Mouse (Mus musculus): Measurements from ENCODE around the gene Corin. TPM values are rescaled to one million over a fixed set of nuclear protein-coding genes. Genes with fewer than 3 reads are reported as not detected.
A peak's percentile ranks its signal among the peaks of the same experiment; 100 is the strongest.

The Corin gene
- polyA plus RNA-seq, 1 experiment from 2014 or later, result 1.1 TPM

- no peak for ATAC-seq (ENCODE audit: insufficient read depth, low FRiP score, low read depth)
- Histone ChIP-seq H3K27me3 (replicated peaks) (no peaks in the 10 kb centered on the region), H3K27ac (no peak overlapping the region), H3K4me1 (no peaks in the 10 kb centered on the region), H3K4me3 (replicated peaks) (no peak overlapping the region), H3K4me2 (no peak overlapping the region), H3K9me3 (no peaks in the 10 kb centered on the region), H3K36me3 (no peaks in the 10 kb centered on the region), H3K9ac (no peak overlapping the region)
- WGBS, result 64% methylated on average over 4 of the region's 4 CpGs
Measured at GRCm38 (mm10) chr5:72365801-72366200, 138.5 kb downstream of the Corin start.

GRCm38 (mm10) chr5:72363838-72364237, 140.4 kb downstream of the Corin start:
- WGBS, result 57% methylated on average over 3 of the region's 3 CpGs
- Histone ChIP-seq H3K4me2 (no peak overlapping the region), H3K27ac (no peak overlapping the region), H3K4me1 (no peaks in the 10 kb centered on the region), H3K4me3 (replicated peaks) (no peak overlapping the region), H3K9ac (no peak overlapping the region), H3K9me3 (no peaks in the 10 kb centered on the region), H3K27me3 (replicated peaks) (no peaks in the 10 kb centered on the region), H3K36me3 (no peaks in the 10 kb centered on the region)
- no peak for ATAC-seq (ENCODE audit: insufficient read depth, low FRiP score, low read depth)

GRCm38 (mm10) chr5:72353746-72354145, 150.5 kb downstream of the Corin start:
- Histone ChIP-seq H3K27ac (no peak overlapping the region), H3K36me3 (no peaks in the 10 kb centered on the region), H3K4me2 (no peak overlapping the region), H3K4me1 (no peaks in the 10 kb centered on the region), H3K27me3 (replicated peaks) (no peaks in the 10 kb centered on the region), H3K9ac (no peak overlapping the region), H3K4me3 (replicated peaks) (no peak overlapping the region), H3K9me3 (no peaks in the 10 kb centered on the region)
- no peak for ATAC-seq (ENCODE audit: insufficient read depth, low FRiP score, low read depth)
- WGBS, result 75% methylated on average over 4 of the region's 4 CpGs

GRCm38 (mm10) chr5:72350081-72350758, 154.1 kb downstream of the Corin start:
- no peaks in the 10 kb centered on the region for H3K4me1 ChIP-seq
- H3K9me3 ChIP-seq, result no peaks in the 10 kb centered on the region
- H3K27ac ChIP-seq, result no peak overlapping the region
- WGBS, result 33% methylated on average over 5 of the region's 5 CpGs
- H3K9ac ChIP-seq, result no peak overlapping the region
- no peak overlapping the region for H3K4me2 ChIP-seq
- no peaks in the 10 kb centered on the region for H3K27me3 ChIP-seq (replicated peaks)
- peak; percentile 82 for ATAC-seq (ENCODE audit: insufficient read depth, low FRiP score, low read depth)
- no peaks in the 10 kb centered on the region for H3K36me3 ChIP-seq
- H3K4me3 ChIP-seq (replicated peaks), result no peak overlapping the region

GRCm38 (mm10) chr5:72348591-72348990, 155.7 kb downstream of the Corin start:
- H3K9me3 ChIP-seq, result no peaks in the 10 kb centered on the region
- H3K36me3 ChIP-seq, result no peaks in the 10 kb centered on the region
- H3K4me2 ChIP-seq, result no peak overlapping the region
- no peak overlapping the region for H3K4me3 ChIP-seq (replicated peaks)
- 59% methylated on average over 2 of the region's 2 CpGs for WGBS
- ATAC-seq (ENCODE audit: insufficient read depth, low FRiP score, low read depth), result no peak
- no peak overlapping the region for H3K9ac ChIP-seq
- H3K4me1 ChIP-seq, result no peaks in the 10 kb centered on the region
- H3K27ac ChIP-seq, result no peak overlapping the region
- no peaks in the 10 kb centered on the region for H3K27me3 ChIP-seq (replicated peaks)

- whole genome bisulfite sequencing, result 71% methylated on average over 5 of the region's 5 CpGs
Measured at GRCm38 (mm10) chr5:72335873-72336272, 168.4 kb downstream of the Corin start.

GRCm38 (mm10) chr5:72332901-72333300, 171.4 kb downstream of the Corin start:
- H3K9ac ChIP-seq, result no peak overlapping the region
- no peaks in the 10 kb centered on the region for H3K36me3 ChIP-seq
- no peak overlapping the region for H3K4me2 ChIP-seq
- no peak for ATAC-seq (ENCODE audit: insufficient read depth, low FRiP score, low read depth)
- no peaks in the 10 kb centered on the region for H3K9me3 ChIP-seq
- no peaks in the 10 kb centered on the region for H3K27me3 ChIP-seq (replicated peaks)
- H3K4me3 ChIP-seq (replicated peaks), result no peak overlapping the region
- 73% methylated on average over 10 of the region's 10 CpGs for WGBS
- no peaks in the 10 kb centered on the region for H3K4me1 ChIP-seq
- no peak overlapping the region for H3K27ac ChIP-seq

More at GRCm38 (mm10) chr5:72335873-72336272, 168.4 kb downstream of the Corin start:
- no peak overlapping the region for H3K9ac ChIP-seq
- H3K4me3 ChIP-seq (replicated peaks), result no peak overlapping the region
- no peaks in the 10 kb centered on the region for H3K27me3 ChIP-seq (replicated peaks)
- H3K4me1 ChIP-seq, result no peaks in the 10 kb centered on the region
- no peaks in the 10 kb centered on the region for H3K9me3 ChIP-seq
- no peak overlapping the region for H3K4me2 ChIP-seq
- no peak for ATAC-seq (ENCODE audit: insufficient read depth, low FRiP score, low read depth)
- no peaks in the 10 kb centered on the region for H3K36me3 ChIP-seq
- H3K27ac ChIP-seq, result no peak overlapping the region

GRCm38 (mm10) chr5:72331217-72331616, 173.1 kb downstream of the Corin start:
- Histone ChIP-seq H3K9me3 (no peaks in the 10 kb centered on the region), H3K9ac (no peak overlapping the region), H3K4me1 (no peaks in the 10 kb centered on the region), H3K4me3 (replicated peaks) (no peak overlapping the region), H3K27me3 (replicated peaks) (no peaks in the 10 kb centered on the region), H3K4me2 (no peak overlapping the region), H3K27ac (no peak overlapping the region), H3K36me3 (no peaks in the 10 kb centered on the region)
- no peak for ATAC-seq (ENCODE audit: insufficient read depth, low FRiP score, low read depth)
- 53% methylated on average over 2 of the region's 2 CpGs for WGBS

- no peaks in the 10 kb centered on the region for H3K9me3 ChIP-seq
- H3K27me3 ChIP-seq (replicated peaks), result no peaks in the 10 kb centered on the region
- H3K4me3 ChIP-seq (replicated peaks), result no peak overlapping the region
- H3K36me3 ChIP-seq, result no peaks in the 10 kb centered on the region
- no peaks in the 10 kb centered on the region for H3K4me1 ChIP-seq
- 60% methylated on average over 11 of the region's 11 CpGs for WGBS
- no peak overlapping the region for H3K9ac ChIP-seq
- H3K4me2 ChIP-seq, result no peak overlapping the region
- no peak overlapping the region for H3K27ac ChIP-seq
- no peak for ATAC-seq (ENCODE audit: insufficient read depth, low FRiP score, low read depth)
Measured at GRCm38 (mm10) chr5:72330648-72331047, 173.6 kb downstream of the Corin start.

- Histone ChIP-seq H3K9me3 (no peaks in the 10 kb centered on the region), H3K4me2 (no peak overlapping the region), H3K9ac (no peak overlapping the region), H3K4me1 (no peaks in the 10 kb centered on the region), H3K4me3 (replicated peaks) (no peak overlapping the region), H3K36me3 (no peaks in the 10 kb centered on the region), H3K27ac (no peak overlapping the region), H3K27me3 (replicated peaks) (no peaks in the 10 kb centered on the region)
- no peak for ATAC-seq (ENCODE audit: insufficient read depth, low FRiP score, low read depth)
- WGBS, result 42% methylated on average over 8 of the region's 8 CpGs
Measured at GRCm38 (mm10) chr5:72329453-72329852, 174.8 kb downstream of the Corin start.

- H3K4me2 ChIP-seq, result no peak overlapping the region
- no peak overlapping the region for H3K27ac ChIP-seq
- no peaks in the 10 kb centered on the region for H3K4me1 ChIP-seq
- H3K4me3 ChIP-seq (replicated peaks), result no peak overlapping the region
- no peak for ATAC-seq (ENCODE audit: insufficient read depth, low FRiP score, low read depth)
- no peak overlapping the region for H3K9ac ChIP-seq
- no peaks in the 10 kb centered on the region for H3K36me3 ChIP-seq
- 76% methylated on average over 4 of the region's 4 CpGs for WGBS
- H3K27me3 ChIP-seq (replicated peaks), result no peaks in the 10 kb centered on the region
- H3K9me3 ChIP-seq, result no peaks in the 10 kb centered on the region
Measured at GRCm38 (mm10) chr5:72315282-72315681, 189.0 kb downstream of the Corin start.

GRCm38 (mm10) chr5:72298418-72299104, 205.7 kb downstream of the Corin start:
- Histone ChIP-seq H3K9ac (no peak overlapping the region), H3K27ac (no peak overlapping the region), H3K4me1 (no peaks in the 10 kb centered on the region), H3K36me3 (no peaks in the 10 kb centered on the region), H3K9me3 (no peaks in the 10 kb centered on the region), H3K4me3 (replicated peaks) (no peak overlapping the region), H3K4me2 (no peak overlapping the region), H3K27me3 (replicated peaks) (no peaks in the 10 kb centered on the region)
- ATAC-seq (ENCODE audit: insufficient read depth, low FRiP score, low read depth), result no peak
- 82% methylated on average over 10 of the region's 10 CpGs for WGBS
